Mouse (Mus musculus) liver, postnatal 0 days (tissue): ENCODE data around the gene 1110065P20Rik. TPM values are rescaled to one million over a fixed set of nuclear protein-coding genes. Genes with fewer than 3 reads are reported as not detected.

Source experiments
- ATAC-seq: fragments of 200-750 bp; cut with Nextera tagmentation; 2 replicates; pipeline ENCODE4 v1.8.0; 2017; ENCODE audit warnings: mild to moderate bottlenecking, moderate library complexity
- DNase-seq: peaks from one replicate; pipeline ENCODE4 v3.0.0-alpha.2; 2016
- H3K27ac ChIP-seq: fragments of 300-500 bp; sonication (generic); 2 replicates; pipeline ENCODE4 v1.5.1; 2014; ENCODE audit warnings: antibody characterized with exemption, moderate library complexity, mild to moderate bottlenecking, low read depth
- H3K27me3 ChIP-seq: fragments of 300-500 bp; sonication (generic); 2 replicates; pipeline ENCODE4 v1.6.1; 2014; ENCODE audit warnings: low read length, control low read depth, mixed read lengths; ENCODE audit not compliant: insufficient read depth
- H3K36me3 ChIP-seq: fragments of 300-500 bp; sonication (generic); replicated peaks from 2 replicates; pipeline ENCODE4 v1.6.1; 2014; ENCODE audit warnings: mild to moderate bottlenecking, control low read depth, low read length, moderate library complexity, mixed read lengths; ENCODE audit not compliant: insufficient read depth
- H3K4me1 ChIP-seq: fragments of 300-500 bp; sonication (generic); 2 replicates; pipeline ENCODE4 v1.6.1; 2014; ENCODE audit warnings: antibody characterized with exemption, mild to moderate bottlenecking, control low read depth; ENCODE audit not compliant: insufficient read depth
- H3K4me2 ChIP-seq: fragments of 300-500 bp; sonication (generic); 2 replicates; pipeline ENCODE4 v1.6.1; 2014; ENCODE audit warnings: low read depth, mild to moderate bottlenecking, low read length, moderate library complexity, mixed read lengths
- H3K4me3 ChIP-seq: fragments of 300-500 bp; sonication (generic); 2 replicates; pipeline ENCODE4 v1.5.1; 2014; ENCODE audit warnings: low read depth, low read length
- H3K9ac ChIP-seq: fragments of 300-500 bp; sonication (generic); replicated peaks from 2 replicates; pipeline ENCODE4 v1.6.1; 2014; ENCODE audit warnings: mild to moderate bottlenecking, moderate library complexity
- H3K9me3 ChIP-seq: fragments of 300-500 bp; sonication (generic); 2 replicates; pipeline ENCODE4 v1.6.1; 2016; ENCODE audit warnings: mild to moderate bottlenecking, control low read depth, low read length, mixed read lengths
- CTCF ChIP-seq: sonication (generic); IDR thresholded peaks from 2 replicates; pipeline ENCODE4 v1.5.1; 2016; ENCODE audit warnings: antibody characterized with exemption, low read depth
- EP300 ChIP-seq: IDR thresholded peaks from 2 replicates; pipeline ENCODE4 v1.6.1; 2016; ENCODE audit warnings: antibody characterized with exemption, low read depth, mild to moderate bottlenecking
- WGBS: fragments of 180-500 bp; shearing (Covaris S2); extraction: QIAGEN DNeasy Blood & Tissue Kit; methylation state at CpG from one replicate; pipeline ENCODE4 v1.1.7; 2014; ENCODE audit not compliant: insufficient replicate concordance; 5-methylcytosine and 5-hydroxymethylcytosine counted together
- polyA plus RNA-seq: library from polyadenylated mRNA; unstranded; fragments of >200 nt; fragmentation: Nextera tagmentation; extraction: Ambion mirVana; gene quantifications from 2 replicates; pipeline ENCODE4 v1.2.1, GENCODE M21; 2015

Gene 1110065P20Rik
- polyA plus RNA-seq, 1 experiment from 2014 or later, result 19.1 TPM

DNA sequence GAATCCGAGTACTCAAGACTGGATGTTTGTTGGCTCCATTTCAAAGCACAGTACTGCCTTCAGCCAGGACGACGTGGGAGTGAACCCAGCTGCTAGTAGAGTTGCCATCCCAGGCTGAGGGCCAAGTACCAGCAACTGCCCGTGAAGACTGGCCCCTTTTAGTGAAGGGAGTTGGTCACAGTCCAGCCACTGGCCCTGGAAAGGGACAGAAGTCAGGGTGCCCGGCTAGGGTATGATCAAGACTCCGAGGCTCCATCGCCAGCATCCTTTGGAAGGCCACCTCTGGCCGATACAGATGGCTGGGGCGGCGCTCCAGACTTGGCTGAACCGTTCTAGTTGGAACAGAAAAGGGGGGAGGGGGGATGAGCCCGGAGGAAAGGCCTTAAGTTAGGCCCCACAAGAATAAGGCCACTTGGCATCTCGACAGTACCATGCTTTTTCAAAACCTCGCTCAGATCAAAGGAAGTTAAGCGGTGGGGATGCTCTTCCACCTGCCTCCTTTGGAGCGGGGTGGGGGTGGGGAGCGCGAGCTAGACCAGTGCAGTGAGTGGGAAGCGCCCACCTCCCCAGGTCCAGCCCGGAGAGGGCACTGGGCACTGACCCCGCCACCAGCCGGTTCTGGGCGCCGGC, 1.2 kb downstream of the 1110065P20Rik start:
- 10% methylated on average over 20 of the region's 24 CpGs for WGBS

DNA sequence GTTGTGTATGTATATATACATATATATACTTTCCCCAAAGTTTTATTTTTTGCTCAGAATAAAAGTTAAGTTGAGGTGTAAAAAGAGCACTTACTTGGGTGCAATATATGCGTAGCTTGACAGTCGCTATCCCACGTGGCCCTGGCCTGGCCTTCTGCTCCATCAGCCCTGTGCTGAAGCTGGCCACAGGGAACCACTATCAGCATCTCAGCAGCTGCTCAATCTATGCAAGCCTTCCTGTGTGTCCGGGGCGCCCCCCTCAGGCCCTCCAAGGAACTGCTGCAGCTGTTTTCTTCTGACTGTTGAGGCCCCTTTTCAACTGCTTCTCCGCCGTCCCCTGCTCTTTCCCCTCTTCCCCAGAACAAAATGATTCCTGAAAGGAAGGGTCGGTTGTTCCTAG, 3.4 kb downstream of the 1110065P20Rik start:
- H3K9ac ChIP-seq, result no peak overlapping the region
- H3K4me1 ChIP-seq, result peaks cover 14% of the 10 kb centered on the region
- peak; percentile 86 for DNase-seq
- no peak overlapping the region for H3K4me2 ChIP-seq
- H3K27me3 ChIP-seq, result no peaks in the 10 kb centered on the region
- H3K4me3 ChIP-seq, result no peak overlapping the region
- H3K27ac ChIP-seq, result no peak overlapping the region
- no peaks in the 10 kb centered on the region for H3K9me3 ChIP-seq
- ATAC-seq, result peak; percentile 31
- peaks cover 9% of the 10 kb centered on the region; the same call in 1 of the 2 replicates for H3K36me3 ChIP-seq
- 10% methylated on average over 8 of the region's 8 CpGs for WGBS
- TF ChIP-seq CTCF (peak; percentile 98), EP300 (no peak)

More for the DNA sequence above, 1.2 kb downstream of the 1110065P20Rik start:
- Histone ChIP-seq H3K27ac (peak overlapping the region; percentile 96), H3K4me3 (peak overlapping the region; percentile 99), H3K4me2 (peak overlapping the region; percentile 83), H3K9me3 (no peaks in the 10 kb centered on the region), H3K4me1 (peaks cover 14% of the 10 kb centered on the region), H3K36me3 (peaks cover 14% of the 10 kb centered on the region), H3K27me3 (no peaks in the 10 kb centered on the region), H3K9ac (peak overlapping the region; percentile 94)
- no peak for TF ChIP-seq EP300
- no peak for TF ChIP-seq CTCF
- DNase-seq (no peak), ATAC-seq (peak; percentile 4; the same call in 1 of the 2 replicates)

DNA sequence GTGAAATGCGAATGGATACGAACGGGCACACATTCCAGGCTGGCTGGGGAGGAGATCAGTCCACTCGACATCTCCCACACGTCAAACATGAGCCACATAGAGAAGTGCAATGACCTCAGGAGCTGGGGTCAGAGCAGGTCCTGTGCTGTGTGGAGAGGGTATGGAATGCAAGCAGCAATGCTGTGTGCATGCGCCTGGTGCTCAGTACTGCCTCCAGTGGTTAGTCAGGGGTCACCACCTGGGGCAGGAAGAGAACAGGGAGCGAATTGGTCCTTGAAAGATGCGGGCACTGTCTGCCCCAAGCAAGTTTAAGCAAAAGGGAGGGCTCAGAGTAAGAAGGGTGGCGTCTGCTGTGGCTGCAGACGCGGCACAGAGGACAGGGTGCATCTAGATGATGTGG, 7.5 kb downstream of the 1110065P20Rik start:
- DNase-seq (peak; percentile 57), ATAC-seq (peak; percentile 64)
- no peaks in the 10 kb centered on the region for H3K4me1 ChIP-seq
- WGBS, result 61% methylated on average over 11 of the region's 11 CpGs
- no peaks in the 10 kb centered on the region for H3K9me3 ChIP-seq
- peaks cover 26% of the 10 kb centered on the region for H3K36me3 ChIP-seq
- no peaks in the 10 kb centered on the region for H3K27me3 ChIP-seq
- H3K27ac ChIP-seq, result no peak overlapping the region
- no peak overlapping the region for H3K4me3 ChIP-seq
- H3K9ac ChIP-seq, result no peak overlapping the region
- TF ChIP-seq EP300, result no peak
- peak; percentile 89 for TF ChIP-seq CTCF
- H3K4me2 ChIP-seq, result no peak overlapping the region

DNA sequence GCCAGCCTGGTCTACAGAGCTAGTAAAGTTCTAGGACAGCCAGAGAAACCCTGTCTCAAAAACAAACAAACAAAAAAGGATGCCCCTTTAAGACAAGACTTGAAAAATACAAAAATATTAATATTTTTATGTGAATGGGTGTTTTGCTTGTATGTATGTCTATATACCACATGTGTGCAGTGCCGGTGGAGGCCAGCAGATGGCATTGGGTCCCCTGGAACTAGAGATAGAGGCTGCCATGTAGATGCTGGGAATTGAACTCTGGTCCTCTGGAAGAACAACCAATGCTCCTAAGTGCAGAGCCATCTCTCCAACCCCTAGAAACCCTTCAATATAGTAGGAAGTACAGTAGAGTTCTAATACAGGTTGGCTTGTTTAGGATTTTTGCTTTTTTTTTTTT, 10.0 kb downstream of the 1110065P20Rik start:
- 97% methylated on average over 1 of the region's 1 CpGs for WGBS
- Histone ChIP-seq H3K27ac (no peak overlapping the region), H3K4me2 (no peak overlapping the region), H3K4me1 (no peaks in the 10 kb centered on the region), H3K36me3 (peaks cover 41% of the 10 kb centered on the region), H3K4me3 (no peak overlapping the region), H3K27me3 (no peaks in the 10 kb centered on the region), H3K9ac (no peak overlapping the region), H3K9me3 (no peaks in the 10 kb centered on the region)
- peak; percentile 44 for TF ChIP-seq CTCF
- no peak for TF ChIP-seq EP300
- DNase-seq, result no peak
- ATAC-seq, result no peak

DNA sequence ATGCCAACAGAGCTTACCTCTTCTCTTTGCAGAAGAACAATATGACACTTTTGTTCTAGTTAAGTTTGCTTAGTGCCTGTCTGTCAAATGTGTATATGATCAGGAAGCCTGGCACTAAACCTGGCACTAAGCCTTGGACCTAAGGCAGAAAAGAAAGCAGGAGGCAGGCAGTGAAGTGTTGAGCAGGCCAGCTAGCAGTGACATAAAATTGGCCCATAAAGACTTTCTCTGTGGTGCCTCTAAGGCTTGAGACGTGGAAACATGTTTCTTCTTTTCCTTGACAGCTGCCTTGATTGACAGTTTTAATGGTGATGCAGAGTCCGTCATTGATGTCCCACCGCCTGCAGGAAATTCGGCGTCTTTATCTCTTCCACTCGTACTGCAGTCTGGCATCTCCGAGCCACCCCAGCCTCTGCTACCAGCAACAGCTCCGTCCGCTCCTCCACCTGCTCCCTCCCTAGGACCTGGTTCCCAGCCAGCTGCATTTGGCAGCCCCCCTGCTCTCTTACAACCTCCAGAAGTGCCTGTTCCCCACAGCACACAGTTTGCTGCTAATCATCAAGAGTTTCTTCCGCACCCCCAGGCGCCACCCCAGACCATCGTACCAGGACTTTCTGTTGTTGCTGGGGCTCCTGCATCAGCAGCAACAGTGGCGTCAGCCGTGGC, 12.8 kb downstream of the 1110065P20Rik start:
- no peaks in the 10 kb centered on the region for H3K4me1 ChIP-seq
- TF ChIP-seq EP300 (no peak), CTCF (no peak)
- WGBS, result 78% methylated on average over 14 of the region's 14 CpGs
- no peaks in the 10 kb centered on the region for H3K9me3 ChIP-seq
- no peak overlapping the region for H3K27ac ChIP-seq
- H3K4me2 ChIP-seq, result no peak overlapping the region
- ATAC-seq, result no peak
- DNase-seq, result no peak
- H3K4me3 ChIP-seq, result no peak overlapping the region
- peaks cover 46% of the 10 kb centered on the region for H3K36me3 ChIP-seq
- no peak overlapping the region for H3K9ac ChIP-seq
- no peaks in the 10 kb centered on the region for H3K27me3 ChIP-seq

DNA sequence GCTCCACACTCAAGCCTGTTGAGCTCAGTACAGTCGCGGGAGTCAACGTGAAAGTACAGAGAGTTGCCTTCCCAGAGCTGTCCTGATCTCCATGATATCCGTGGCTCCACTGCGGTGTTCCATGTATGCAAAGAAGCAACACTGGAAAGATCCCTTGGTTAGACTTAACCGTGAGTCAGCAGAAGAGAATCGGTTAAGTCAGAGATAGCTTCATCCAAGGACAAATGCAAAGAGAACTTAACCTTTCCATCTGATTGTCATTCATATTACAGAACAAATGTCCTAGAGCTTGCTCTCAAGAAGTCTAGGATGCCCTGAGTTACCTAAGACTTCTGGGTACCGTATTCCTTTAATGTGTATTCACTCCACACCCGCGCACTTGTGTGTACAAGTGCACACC, 18.2 kb downstream of the 1110065P20Rik start:
- ATAC-seq (no peak), DNase-seq (no peak)
- Histone ChIP-seq H3K9me3 (no peaks in the 10 kb centered on the region), H3K9ac (no peak overlapping the region), H3K36me3 (peaks cover 45% of the 10 kb centered on the region), H3K4me3 (no peak overlapping the region), H3K27me3 (no peaks in the 10 kb centered on the region), H3K4me2 (no peak overlapping the region), H3K4me1 (no peaks in the 10 kb centered on the region), H3K27ac (no peak overlapping the region)
- TF ChIP-seq CTCF, result no peak
- TF ChIP-seq EP300, result no peak
- 93% methylated on average over 10 of the region's 10 CpGs for WGBS
